Mouse (Mus musculus) heart, adult 2 months (tissue): ENCODE results near the gene Stt3a. TPM values are rescaled to one million over a fixed set of nuclear protein-coding genes. Genes with fewer than 3 reads are reported as not detected.
A peak's percentile ranks its signal among the peaks of the same experiment; 100 is the strongest.

ENCODE experiments used
- DNase-seq, 2 experiments: peaks; one replicate each; pipeline ENCODE4 v3.0.0; 2021
- H3K27ac ChIP-seq: fragments of 200-600 bp; 2 replicates; pipeline ENCODE4 v1.8.1; 2022
- H3K27me3 ChIP-seq: fragments of 200-500 bp; 2 replicates; pipeline ENCODE4 v1.6.1; 2012; ENCODE audit warnings: mild to moderate bottlenecking, low read length, inconsistent platforms, mixed read lengths; ENCODE audit not compliant: control insufficient read depth, insufficient read depth
- H3K36me3 ChIP-seq: fragments of 200-500 bp; 2 replicates; pipeline ENCODE4 v1.6.1; 2012; ENCODE audit warnings: low read length, inconsistent platforms; ENCODE audit not compliant: control insufficient read depth, insufficient read depth
- H3K4me1 ChIP-seq: fragments of 200-500 bp; 2 replicates; pipeline ENCODE4 v1.6.1; 2011; ENCODE audit warnings: low read length; ENCODE audit not compliant: control insufficient read depth, insufficient read depth
- H3K4me3 ChIP-seq: fragments of 200-600 bp; 2 replicates; pipeline ENCODE4 v1.8.1; 2022
- H3K79me2 ChIP-seq: fragments of 200-500 bp; replicated peaks from 2 replicates; pipeline ENCODE4 v1.6.1; 2012; ENCODE audit warnings: mild to moderate bottlenecking, inconsistent platforms, low read length, moderate library complexity, mixed read lengths; ENCODE audit not compliant: control insufficient read depth, insufficient read depth
- H3K9ac ChIP-seq: fragments of 200-500 bp; 2 replicates; pipeline ENCODE4 v1.6.1; 2012; ENCODE audit warnings: low read depth, mild to moderate bottlenecking, control low read depth, inconsistent platforms, low read length, mixed read lengths
- CTCF ChIP-seq: fragments of 200-600 bp; IDR thresholded peaks from 2 replicates; pipeline ENCODE4 v1.8.1; 2022; ENCODE audit warnings: antibody characterized with exemption, mild to moderate bottlenecking, moderate library complexity
- EP300 ChIP-seq: fragments of 200-500 bp; IDR thresholded peaks from 2 replicates; pipeline ENCODE4 v1.6.1; 2011; ENCODE audit warnings: low read depth, low read length, control low read depth; ENCODE audit not compliant: insufficient read depth
- POLR2A ChIP-seq: fragments of 200-500 bp; IDR thresholded peaks from 2 replicates; pipeline ENCODE4 v1.6.1; 2011; ENCODE audit warnings: mild to moderate bottlenecking, low read depth, low read length, control low read depth; ENCODE audit not compliant: insufficient read depth
- whole genome bisulfite sequencing: fragments of 180-500 bp; shearing (Covaris S2); methylation state at CpG from one replicate; pipeline ENCODE4 v1.1.7; 2018; 5-methylcytosine and 5-hydroxymethylcytosine counted together
- intact Hi-C: fragments of 180-260 bp; cut with DNase I; formaldehyde crosslinking; loops from one replicate; pipeline ENCODE4 v1.15.1; 2025
- polyA plus RNA-seq: library from polyadenylated mRNA; depleted of rRNA; stranded (reverse); fragments of >200 nt; gene quantifications from 2 replicates; pipeline ENCODE4 v1.2.3, GENCODE M21; 2012
- total RNA-seq, 2 experiments: library from RNA; stranded (reverse); gene quantifications; 2 replicates each; pipeline ENCODE4 v1.2.3; 2021

Gene Stt3a
- total and polyA plus RNA-seq, 3 experiments, result 59.6 to 77.4 (median 71.0) TPM

- Histone ChIP-seq H3K27me3 (no peaks in the 10 kb centered on the region), H3K79me2 (peaks cover 1% of the 10 kb centered on the region; the same call in 1 of the 2 replicates), H3K36me3 (peaks cover 4% of the 10 kb centered on the region), H3K27ac (no peak overlapping the region), H3K9ac (no peak overlapping the region), H3K4me3 (no peak overlapping the region), H3K4me1 (peaks cover 3% of the 10 kb centered on the region)
- WGBS, result 79% methylated on average over 2 of the region's 2 CpGs
- intact Hi-C loops, result no loop called here
- no peak for TF ChIP-seq POLR2A
- TF ChIP-seq CTCF, result no peak
- no peak for TF ChIP-seq EP300
- no peak for DNase-seq
Observed at GRCm38 (mm10) chr9:36794487-36794886, 27.0 kb upstream of the Stt3a start.

GRCm38 (mm10) chr9:36792191-36792590 lies 24.7 kb upstream of the Stt3a start:
- H3K4me1 ChIP-seq, result peaks cover 3% of the 10 kb centered on the region
- peaks cover 7% of the 10 kb centered on the region for H3K36me3 ChIP-seq
- DNase-seq, result no peak
- no peaks in the 10 kb centered on the region for H3K27me3 ChIP-seq
- WGBS, result 95% methylated on average over 3 of the region's 3 CpGs
- no peak overlapping the region for H3K9ac ChIP-seq
- peaks cover 1% of the 10 kb centered on the region; the same call in 1 of the 2 replicates for H3K79me2 ChIP-seq
- H3K27ac ChIP-seq, result no peak overlapping the region
- intact Hi-C loops, result no loop called here
- TF ChIP-seq EP300, result no peak
- H3K4me3 ChIP-seq, result no peak overlapping the region

DNA sequence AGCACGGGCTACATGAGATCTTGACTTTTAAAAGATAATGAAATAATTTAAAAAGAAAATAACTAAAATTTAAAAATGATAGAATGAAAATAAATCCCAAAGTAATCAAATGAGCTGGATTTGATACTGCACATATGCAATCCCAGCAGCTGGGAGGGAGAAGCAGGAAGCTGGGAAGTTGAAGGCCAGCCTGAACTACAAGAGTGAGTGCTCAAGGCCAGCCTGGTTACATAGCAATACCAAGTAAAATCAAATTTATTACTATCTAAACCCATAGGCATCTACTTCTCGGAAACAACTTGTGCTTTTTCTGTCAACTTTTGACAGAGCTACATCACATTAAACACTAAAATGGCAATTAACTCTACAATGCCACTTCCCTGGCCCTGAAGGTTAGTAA lies 16.4 kb upstream of the Stt3a start:
- DNase-seq, result no peak
- H3K27ac ChIP-seq, result no peak overlapping the region
- no peaks in the 10 kb centered on the region for H3K4me1 ChIP-seq
- H3K36me3 ChIP-seq, result peaks cover 2% of the 10 kb centered on the region
- H3K4me3 ChIP-seq, result no peak overlapping the region
- TF ChIP-seq EP300 (no peak), CTCF (no peak), POLR2A (no peak)
- WGBS, result 90% methylated on average over 2 of the region's 2 CpGs
- H3K79me2 ChIP-seq, result no peaks in the 10 kb centered on the region
- H3K27me3 ChIP-seq, result no peaks in the 10 kb centered on the region
- intact Hi-C loops, result no loop called here
- H3K9ac ChIP-seq, result no peak overlapping the region

DNA sequence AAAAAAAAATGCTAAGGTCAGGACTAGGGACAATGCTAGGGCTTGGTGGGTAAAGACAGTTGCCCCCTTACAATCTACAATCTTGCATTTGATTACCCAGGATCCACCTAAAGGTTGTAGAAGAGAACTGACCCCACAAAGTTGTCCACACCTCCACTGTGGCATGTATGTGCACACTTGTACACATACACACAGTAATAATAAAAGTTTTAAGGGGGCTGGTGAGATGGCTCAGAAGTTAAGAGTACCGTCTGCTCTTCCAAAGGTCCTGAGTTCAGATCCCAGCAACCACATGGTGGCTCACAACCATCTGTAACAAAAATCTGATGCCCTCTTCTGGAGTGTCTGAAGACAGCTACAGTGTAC lies 1.6 kb upstream of the Stt3a start:
- H3K27me3 ChIP-seq, result no peaks in the 10 kb centered on the region
- H3K36me3 ChIP-seq, result peaks cover under 1% of the 10 kb centered on the region
- TF ChIP-seq POLR2A (no peak), CTCF (no peak), EP300 (no peak)
- no peak overlapping the region for H3K4me3 ChIP-seq
- H3K9ac ChIP-seq, result no peak overlapping the region
- no peak overlapping the region for H3K27ac ChIP-seq
- peaks cover 5% of the 10 kb centered on the region for H3K79me2 ChIP-seq
- intact Hi-C loops, result no loop called here
- peaks cover 1% of the 10 kb centered on the region for H3K4me1 ChIP-seq
- WGBS, result 88% methylated on average over 1 of the region's 1 CpGs
- DNase-seq, result peak in 1 of 2 experiments; percentile 2

GRCm38 (mm10) chr9:36768156-36769047 lies 923 bp upstream of the Stt3a start:
- Histone ChIP-seq H3K9ac (peak overlapping the region; percentile 63), H3K4me1 (peaks cover 1% of the 10 kb centered on the region), H3K79me2 (peaks cover 5% of the 10 kb centered on the region), H3K27ac (peak overlapping the region; percentile 96), H3K27me3 (no peaks in the 10 kb centered on the region), H3K36me3 (peaks cover 4% of the 10 kb centered on the region), H3K4me3 (peak overlapping the region; percentile 50)
- TF ChIP-seq EP300, result no peak
- TF ChIP-seq POLR2A, result no peak
- TF ChIP-seq CTCF, result no peak
- 9% methylated on average over 25 of the region's 25 CpGs for WGBS
- DNase-seq, result peak in 1 of 2 experiments; percentile 69
- intact Hi-C loops, result no loop called here

DNA sequence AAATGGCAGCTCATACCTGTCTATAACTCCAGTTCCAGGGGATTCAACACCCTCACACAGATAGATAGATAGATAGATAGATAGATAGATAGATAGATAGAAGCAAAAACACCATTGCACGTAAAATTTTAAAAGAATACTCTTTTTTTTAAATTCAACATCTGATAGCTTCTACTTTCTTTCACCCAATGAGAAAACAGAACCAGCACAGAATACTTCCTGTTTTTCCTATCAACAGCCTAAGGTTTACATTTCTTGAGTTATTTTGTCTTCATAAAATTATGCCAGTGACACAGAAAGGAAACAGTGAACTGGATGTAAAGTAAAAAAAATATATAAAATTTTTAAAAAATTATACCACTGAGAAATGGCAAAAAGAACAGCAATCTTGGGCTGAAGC lies 3.1 kb downstream of the Stt3a start:
- no peak for TF ChIP-seq POLR2A
- TF ChIP-seq EP300, result no peak
- TF ChIP-seq CTCF, result no peak
- Histone ChIP-seq H3K4me3 (no peak overlapping the region), H3K9ac (no peak overlapping the region), H3K27ac (no peak overlapping the region), H3K36me3 (peaks cover 4% of the 10 kb centered on the region), H3K79me2 (peaks cover 5% of the 10 kb centered on the region), H3K27me3 (no peaks in the 10 kb centered on the region), H3K4me1 (peaks cover 1% of the 10 kb centered on the region)
- 84% methylated on average over 1 of the region's 1 CpGs for WGBS
- intact Hi-C loops, result no loop called here
- no peak for DNase-seq
